Mouse (Mus musculus) C2C12 (cell line): Measurements from ENCODE around the gene Odf3l1.

ENCODE experiments used
- CEBPB ChIP-seq: IDR thresholded peaks from one replicate; pipeline ENCODE4 v1.6.1; 2011; ENCODE audit warnings: low read depth, mild to moderate bottlenecking, control low read depth, moderate library complexity
- CTCF ChIP-seq: IDR thresholded peaks from one replicate; pipeline ENCODE4 v1.5.1; 2011; ENCODE audit not compliant: control insufficient read depth, insufficient read depth, insufficient read length
- FOSL1 ChIP-seq: IDR thresholded peaks from one replicate; pipeline ENCODE4 v1.8.0; 2011; ENCODE audit warnings: mild to moderate bottlenecking, low read length; ENCODE audit not compliant: poor library complexity, insufficient read depth, severe bottlenecking
- MAX ChIP-seq: IDR thresholded peaks from one replicate; pipeline ENCODE4 v1.6.1; 2011; ENCODE audit warnings: mild to moderate bottlenecking, control low read depth
- MYOD1 ChIP-seq: IDR thresholded peaks from one replicate; pipeline ENCODE4 v1.6.1; 2011; ENCODE audit warnings: low read depth; ENCODE audit not compliant: control insufficient read depth, insufficient read length
- MYOG ChIP-seq: IDR thresholded peaks from one replicate; pipeline ENCODE4 v1.6.1; 2011; ENCODE audit not compliant: control insufficient read depth, insufficient read length; ENCODE audit errors: extremely low read depth
- USF1 ChIP-seq: IDR thresholded peaks from one replicate; pipeline ENCODE4 v1.6.1; 2011; ENCODE audit warnings: low read depth, mild to moderate bottlenecking, control low read depth, moderate library complexity

DNA sequence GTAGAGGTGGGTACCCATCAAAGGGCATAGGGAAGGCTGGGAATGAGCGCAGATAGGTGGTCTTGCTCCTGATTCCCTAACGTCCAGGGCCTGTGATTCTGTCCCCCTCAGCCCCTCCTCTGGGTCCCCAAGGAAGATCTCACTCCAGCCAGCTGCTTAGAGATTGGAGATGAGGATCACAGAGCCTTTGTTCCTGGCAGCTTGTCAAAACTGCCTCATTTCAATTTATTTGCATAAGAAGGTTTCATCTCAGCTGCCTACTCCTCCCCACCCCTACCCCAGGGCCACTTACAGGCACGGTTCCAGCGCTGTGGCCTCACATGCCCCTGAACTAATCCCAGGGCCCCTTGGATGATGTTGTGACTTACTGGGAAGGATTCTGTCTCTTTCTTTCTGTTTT, 34.3 kb downstream of the Odf3l1 start:
- TF ChIP-seq CTCF (no peak), USF1 (no peak), MYOD1 (no peak), FOSL1 (no peak), MAX (no peak), CEBPB (no peak), MYOG (no peak)
